Mouse (Mus musculus): Measurements from ENCODE around the gene Imp3.

The Imp3 gene

DNA sequence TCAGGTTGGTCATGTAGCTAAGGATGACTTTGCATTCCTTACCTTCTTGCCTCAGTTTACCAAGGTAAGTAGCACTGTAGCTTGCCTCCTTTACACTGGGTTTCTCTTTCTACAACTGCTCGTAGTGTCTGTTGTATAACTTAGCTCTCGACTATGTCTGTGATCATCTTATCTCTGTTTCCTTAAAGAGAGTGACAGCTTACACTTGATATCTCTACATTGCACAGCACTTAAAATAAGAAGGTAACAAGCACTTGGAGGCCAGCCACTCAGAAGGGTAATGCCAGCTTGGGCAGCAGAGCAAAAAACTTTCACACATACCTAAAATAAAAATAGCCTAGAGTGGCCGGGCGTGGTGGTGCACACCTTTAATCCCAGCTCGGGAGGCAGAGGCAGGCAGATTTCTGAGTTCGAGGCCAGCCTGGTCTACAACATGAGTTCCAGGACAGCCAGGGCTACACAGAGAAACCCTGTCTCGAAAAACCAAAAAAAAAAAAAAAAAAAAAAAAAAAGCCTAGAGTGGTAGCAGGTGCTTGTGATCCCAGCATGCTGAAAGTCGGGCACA lies 36.8 kb downstream of the Imp3 start:
- DNase-seq, result no peak

DNA sequence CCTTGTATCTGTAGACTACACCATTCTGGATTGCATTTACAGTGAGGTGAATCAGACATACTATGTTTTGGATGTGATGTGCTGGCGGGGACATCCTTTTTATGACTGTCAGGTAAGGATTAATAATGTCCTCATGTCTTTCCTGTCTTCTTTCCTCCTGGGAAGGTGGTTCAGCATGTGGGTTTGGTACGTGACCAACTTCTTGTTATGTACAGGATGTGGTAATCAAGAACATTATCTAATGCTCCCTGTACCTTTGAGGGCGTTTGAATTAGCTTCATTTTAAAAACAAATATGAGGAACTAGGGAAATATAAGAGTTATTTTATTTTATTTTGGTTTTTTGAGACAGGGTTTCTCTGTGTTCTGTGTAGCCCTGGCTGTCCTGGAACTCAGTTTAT lies 37.9 kb downstream of the Imp3 start:
- no peak for DNase-seq

DNA sequence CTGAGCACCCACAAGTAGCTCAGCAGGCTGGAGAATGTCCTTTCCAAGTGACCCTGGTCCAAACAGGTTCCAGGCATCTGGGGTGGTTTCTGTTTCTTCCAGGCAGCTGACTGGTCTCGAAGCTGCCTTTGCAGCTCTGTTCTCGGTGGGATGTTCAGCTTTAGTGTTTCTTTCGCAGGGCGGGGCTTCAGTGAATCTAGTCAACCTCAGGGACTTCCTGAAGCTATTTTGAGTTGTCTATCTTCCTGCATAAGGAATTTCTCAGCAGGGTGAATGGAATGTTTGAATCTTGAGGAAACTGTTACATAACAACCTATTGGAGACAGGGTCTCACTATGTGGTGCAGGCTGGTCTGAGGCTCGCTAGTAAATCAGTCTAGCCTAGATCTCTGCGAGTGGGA lies 42.9 kb downstream of the Imp3 start:
- no peak for DNase-seq

DNA sequence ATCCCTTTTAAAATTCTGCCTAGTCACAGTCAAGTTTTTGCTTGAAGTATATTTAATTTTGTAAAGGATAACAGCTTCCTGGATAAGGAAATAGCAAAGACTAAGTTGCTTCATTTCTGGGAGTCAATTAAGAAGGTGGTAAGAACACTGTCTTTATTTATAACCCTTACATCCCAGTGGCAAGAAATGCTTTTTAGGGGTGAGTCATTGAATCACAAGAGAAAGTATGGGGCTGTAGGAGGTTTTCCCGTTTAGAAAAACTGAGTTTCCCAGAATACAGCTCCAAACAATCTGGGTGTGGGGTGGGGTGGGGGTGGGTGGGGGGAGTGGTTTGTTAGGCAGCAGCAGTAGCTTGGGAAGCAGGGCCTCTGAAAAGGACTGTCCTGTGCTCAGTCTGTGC lies 44.2 kb downstream of the Imp3 start:
- no peak for DNase-seq
